Mouse (Mus musculus) MEL (cell line): Measurements from ENCODE around the gene Dgcr8. TPM values are rescaled to one million over a fixed set of nuclear protein-coding genes. Genes with fewer than 3 reads are reported as not detected.

Experiments used
- DNase-seq: peaks from one replicate; pipeline ENCODE4 v3.0.0; 2011; ENCODE audit warnings: low read depth, low spot score
- H3K27ac ChIP-seq: 2 replicates; pipeline ENCODE4 v1.5.1; 2012; ENCODE audit warnings: low read depth, mild to moderate bottlenecking, control low read depth, low read length, moderate library complexity; ENCODE audit not compliant: control insufficient read depth
- H3K27me3 ChIP-seq, 2 experiments: fragments of 150-350 bp in 1 of 2; sonication (generic) in 1 of 2; 2 replicates each; pipeline ENCODE4 v1.6.1; 2012; ENCODE audit warnings: low read length in 2 of 2, mild to moderate bottlenecking in 2 of 2, improper control_type of control experiment in 1 of 2, moderate library complexity in 1 of 2; ENCODE audit not compliant: insufficient read depth in 2 of 2, control insufficient read depth in 1 of 2
- H3K36me3 ChIP-seq, 2 experiments: 2 replicates each; pipeline ENCODE4 v1.6.1; 2012 to 2014; ENCODE audit warnings: low read length in 2 of 2, improper control_type of control experiment in 1 of 2, inconsistent platforms in 1 of 2, mild to moderate bottlenecking in 1 of 2; ENCODE audit not compliant: insufficient read depth in 2 of 2, control insufficient read depth in 1 of 2
- H3K4me1 ChIP-seq, 2 experiments: fragments of 150-350 bp in 1 of 2; sonication (generic) in 1 of 2; 2 replicates each; pipeline ENCODE4 v1.6.1; 2012; ENCODE audit warnings: low read length in 2 of 2, improper control_type of control experiment in 1 of 2, mild to moderate bottlenecking in 1 of 2; ENCODE audit not compliant: insufficient read depth in 2 of 2, control insufficient read depth in 1 of 2
- H3K4me3 ChIP-seq, 2 experiments: fragments of 150-350 bp in 1 of 2; sonication (generic) in 1 of 2; 2 replicates each; pipeline ENCODE4 v1.5.1; 2012; ENCODE audit warnings: low read depth in 2 of 2, low read length in 2 of 2, mild to moderate bottlenecking in 2 of 2, moderate library complexity in 2 of 2, control low read depth in 1 of 2, improper control_type of control experiment in 1 of 2; ENCODE audit not compliant: control insufficient read depth in 1 of 2, insufficient read depth in 1 of 2
- H3K79me2 ChIP-seq: 2 replicates; pipeline ENCODE4 v1.6.1; 2012; ENCODE audit warnings: mild to moderate bottlenecking, low read length, moderate library complexity; ENCODE audit not compliant: control insufficient read depth, poor library complexity, insufficient read depth
- H3K9ac ChIP-seq: 2 replicates; pipeline ENCODE4 v1.6.1; 2012; ENCODE audit warnings: low read depth, mild to moderate bottlenecking, control low read depth, low read length, moderate library complexity; ENCODE audit not compliant: control insufficient read depth, poor library complexity, severe bottlenecking
- H3K9me3 ChIP-seq: fragments of 150-350 bp; sonication (generic); replicated peaks from 2 replicates; pipeline ENCODE4 v1.6.1; 2012; ENCODE audit warnings: mild to moderate bottlenecking, low read length, improper control_type of control experiment, moderate library complexity; ENCODE audit not compliant: insufficient read depth
- BHLHE40 ChIP-seq: IDR thresholded peaks from 2 replicates; pipeline ENCODE4 v1.6.1; 2012; ENCODE audit warnings: low read depth, mild to moderate bottlenecking, inconsistent platforms, low read length, improper control_type of control experiment, borderline replicate concordance
- CHD1 ChIP-seq: IDR thresholded peaks from 2 replicates; pipeline ENCODE4 v1.6.1; 2012; ENCODE audit warnings: low read depth, mild to moderate bottlenecking, inconsistent platforms, low read length, improper control_type of control experiment
- CHD2 ChIP-seq: IDR thresholded peaks from 2 replicates; pipeline ENCODE4 v1.6.1; 2011; ENCODE audit warnings: low read length, improper control_type of control experiment
- CTCF ChIP-seq, 3 experiments: IDR thresholded peaks in 2 of 3; conservative IDR thresholded peaks in 1 of 3; 2 replicates each; pipeline ENCODE4 v1.5.1; 2011 to 2012; ENCODE audit warnings: low read length in 3 of 3, low read depth in 2 of 3, mild to moderate bottlenecking in 2 of 3, improper control_type of control experiment in 1 of 3, inconsistent platforms in 1 of 3, mixed read lengths in 1 of 3, moderate library complexity in 1 of 3; ENCODE audit not compliant: control insufficient read depth in 1 of 3, insufficient read depth in 1 of 3, poor library complexity in 1 of 3, severe bottlenecking in 1 of 3
- E2F4 ChIP-seq: IDR thresholded peaks from 2 replicates; pipeline ENCODE4 v1.6.1; 2011; ENCODE audit warnings: low read depth, low read length, improper control_type of control experiment, borderline replicate concordance
- ELF1 ChIP-seq: IDR thresholded peaks from 2 replicates; pipeline ENCODE4 v1.6.1; 2014; ENCODE audit warnings: low read depth, mild to moderate bottlenecking, inconsistent platforms, low read length, improper control_type of control experiment, moderate library complexity
- EP300 ChIP-seq, 2 experiments: IDR thresholded peaks; 2 replicates each; pipeline ENCODE4 v1.6.1; 2011; ENCODE audit warnings: improper control_type of control experiment in 2 of 2, low read length in 2 of 2, low read depth in 1 of 2, mild to moderate bottlenecking in 1 of 2
- GABPA ChIP-seq: IDR thresholded peaks from 2 replicates; pipeline ENCODE4 v1.6.1; 2012; ENCODE audit warnings: low read depth, mild to moderate bottlenecking, inconsistent platforms, low read length, improper control_type of control experiment, moderate library complexity
- GATA1 ChIP-seq: IDR thresholded peaks from 2 replicates; pipeline ENCODE4 v1.6.1; 2011; ENCODE audit warnings: low read depth, low read length, improper control_type of control experiment
- HCFC1 ChIP-seq: IDR thresholded peaks from 2 replicates; pipeline ENCODE4 v1.6.1; 2012; ENCODE audit warnings: low read depth, mild to moderate bottlenecking, inconsistent platforms, low read length, improper control_type of control experiment, moderate library complexity
- JUND ChIP-seq: IDR thresholded peaks from 2 replicates; pipeline ENCODE4 v1.6.1; 2011; ENCODE audit warnings: low read depth, mild to moderate bottlenecking, improper control_type of control experiment, low read length
- KAT2A ChIP-seq: conservative IDR thresholded peaks from 2 replicates; pipeline ENCODE4 v1.6.1; 2012; ENCODE audit warnings: low read depth, low read length, improper control_type of control experiment, inconsistent platforms
- MAFK ChIP-seq: IDR thresholded peaks from 2 replicates; pipeline ENCODE4 v1.6.1; 2011; ENCODE audit warnings: low read depth, mild to moderate bottlenecking, low read length, improper control_type of control experiment, borderline replicate concordance
- MAX ChIP-seq: IDR thresholded peaks from 2 replicates; pipeline ENCODE4 v1.6.1; 2011; ENCODE audit warnings: low read length, improper control_type of control experiment
- MAZ ChIP-seq: IDR thresholded peaks from 2 replicates; pipeline ENCODE4 v1.6.1; 2012; ENCODE audit warnings: low read depth, mild to moderate bottlenecking, inconsistent platforms, low read length, improper control_type of control experiment
- MEF2A ChIP-seq: IDR thresholded peaks from 2 replicates; pipeline ENCODE4 v1.6.1; 2014; ENCODE audit warnings: low read depth, mild to moderate bottlenecking, inconsistent platforms, low read length, improper control_type of control experiment; ENCODE audit not compliant: poor library complexity, insufficient replicate concordance, severe bottlenecking; ENCODE audit errors: extremely low read depth
- MXI1 ChIP-seq: IDR thresholded peaks from 2 replicates; pipeline ENCODE4 v1.6.1; 2011; ENCODE audit warnings: mild to moderate bottlenecking, low read depth, low read length, improper control_type of control experiment
- MYB ChIP-seq: IDR thresholded peaks from 2 replicates; pipeline ENCODE4 v1.6.1; 2011; ENCODE audit warnings: mild to moderate bottlenecking, low read depth, low read length, improper control_type of control experiment
- MYC ChIP-seq: IDR thresholded peaks from 2 replicates; pipeline ENCODE4 v1.6.1; 2011; ENCODE audit warnings: low read depth, mild to moderate bottlenecking, low read length, improper control_type of control experiment, moderate library complexity
- NELFE ChIP-seq: IDR thresholded peaks from 2 replicates; pipeline ENCODE4 v1.6.1; 2011; ENCODE audit warnings: low read depth, low read length, improper control_type of control experiment
- NRF1 ChIP-seq: IDR thresholded peaks from 2 replicates; pipeline ENCODE4 v1.6.1; 2014; ENCODE audit warnings: low read depth, mild to moderate bottlenecking, inconsistent platforms, low read length, improper control_type of control experiment, moderate library complexity; ENCODE audit not compliant: poor library complexity, insufficient read depth, severe bottlenecking
- POLR2A ChIP-seq, 2 experiments: IDR thresholded peaks; 2 replicates each; pipeline ENCODE4 v1.6.1; 2011 to 2012; ENCODE audit warnings: low read length in 2 of 2, mild to moderate bottlenecking in 2 of 2, control low read depth in 1 of 2, improper control_type of control experiment in 1 of 2, low read depth in 1 of 2, moderate library complexity in 1 of 2; ENCODE audit not compliant: control insufficient read depth in 1 of 2, insufficient read depth in 1 of 2, poor library complexity in 1 of 2
- POLR2AphosphoS5 ChIP-seq: IDR thresholded peaks from 2 replicates; pipeline ENCODE4 v1.6.1; 2012; ENCODE audit warnings: low read depth, borderline replicate concordance, mild to moderate bottlenecking, inconsistent platforms, low read length, moderate library complexity, mixed read lengths
- RAD21 ChIP-seq: IDR thresholded peaks from 2 replicates; pipeline ENCODE4 v1.6.1; 2011; ENCODE audit warnings: mild to moderate bottlenecking, low read depth, low read length, improper control_type of control experiment
- RCOR1 ChIP-seq: IDR thresholded peaks from 2 replicates; pipeline ENCODE4 v1.6.1; 2012; ENCODE audit warnings: low read depth, mild to moderate bottlenecking, inconsistent platforms, low read length, improper control_type of control experiment
- SIN3A ChIP-seq: IDR thresholded peaks from 2 replicates; pipeline ENCODE4 v1.6.1; 2012; ENCODE audit warnings: low read length, improper control_type of control experiment, inconsistent platforms
- SMC3 ChIP-seq: IDR thresholded peaks from 2 replicates; pipeline ENCODE4 v1.6.1; 2011; ENCODE audit warnings: low read depth, low read length, improper control_type of control experiment
- TAL1 ChIP-seq: IDR thresholded peaks from 2 replicates; pipeline ENCODE4 v1.6.1; 2012; ENCODE audit warnings: mild to moderate bottlenecking, inconsistent platforms, low read length, moderate library complexity, mixed read lengths
- TBP ChIP-seq: IDR thresholded peaks from 2 replicates; pipeline ENCODE4 v1.8.0; 2011; ENCODE audit warnings: low read depth, low read length, improper control_type of control experiment
- TCF12 ChIP-seq: IDR thresholded peaks from 2 replicates; pipeline ENCODE4 v1.6.1; 2014; ENCODE audit warnings: low read depth, mild to moderate bottlenecking, inconsistent platforms, low read length, improper control_type of control experiment, moderate library complexity
- UBTF ChIP-seq: IDR thresholded peaks from 2 replicates; pipeline ENCODE4 v1.6.1; 2012; ENCODE audit warnings: low read depth, mild to moderate bottlenecking, inconsistent platforms, low read length, improper control_type of control experiment, moderate library complexity, borderline replicate concordance; ENCODE audit not compliant: insufficient read depth
- USF1 ChIP-seq: IDR thresholded peaks from 2 replicates; pipeline ENCODE4 v1.6.1; 2014; ENCODE audit warnings: low read depth, mild to moderate bottlenecking, inconsistent platforms, low read length, improper control_type of control experiment, moderate library complexity
- USF2 ChIP-seq, 2 experiments: IDR thresholded peaks; 2 replicates each; pipeline ENCODE4 v1.6.1; 2011 to 2012; ENCODE audit warnings: improper control_type of control experiment in 2 of 2, low read length in 2 of 2, borderline replicate concordance in 1 of 2, inconsistent platforms in 1 of 2, low read depth in 1 of 2, mild to moderate bottlenecking in 1 of 2; ENCODE audit not compliant: insufficient read depth in 1 of 2
- ZC3H11A ChIP-seq: IDR thresholded peaks from 2 replicates; pipeline ENCODE4 v1.6.1; 2012; ENCODE audit warnings: low read depth, mild to moderate bottlenecking, inconsistent platforms, low read length, improper control_type of control experiment
- ZKSCAN1 ChIP-seq: IDR thresholded peaks from 2 replicates; pipeline ENCODE4 v1.6.1; 2012; ENCODE audit warnings: low read depth, mild to moderate bottlenecking, inconsistent platforms, low read length, improper control_type of control experiment, moderate library complexity
- ZMIZ1 ChIP-seq: IDR thresholded peaks from 2 replicates; pipeline ENCODE4 v1.6.1; 2012; ENCODE audit warnings: low read depth, mild to moderate bottlenecking, inconsistent platforms, low read length, improper control_type of control experiment, moderate library complexity
- ZNF384 ChIP-seq: IDR thresholded peaks from 2 replicates; pipeline ENCODE4 v1.6.1; 2012; ENCODE audit warnings: low read depth, mild to moderate bottlenecking, inconsistent platforms, low read length, improper control_type of control experiment
- polyA plus RNA-seq, 2 experiments: library from polyadenylated mRNA; stranded (reverse) in 1 of 2; unstranded in 1 of 2; fragments of >175 nt in 1 of 2; fragments of >200 nt in 1 of 2; gene quantifications; 2 replicates each; pipeline versions ENCODE4 v1.2.1 to v1.2.4; 2012; ENCODE audit warnings: low replicate concordance in 2 of 2, low read depth in 1 of 2; ENCODE audit not compliant: insufficient read length in 2 of 2, insufficient read depth in 1 of 2, missing spikeins in 1 of 2
- total RNA-seq: library from RNA; depleted of rRNA; stranded (reverse); fragments of 300-350 nt; gene quantifications from 2 replicates; pipeline ENCODE4 v1.2.3, GENCODE M21; 2012

Gene Dgcr8
- total and polyA plus RNA-seq, 3 experiments: 39.6 to 40.3 TPM; not detected in 1

DNA sequence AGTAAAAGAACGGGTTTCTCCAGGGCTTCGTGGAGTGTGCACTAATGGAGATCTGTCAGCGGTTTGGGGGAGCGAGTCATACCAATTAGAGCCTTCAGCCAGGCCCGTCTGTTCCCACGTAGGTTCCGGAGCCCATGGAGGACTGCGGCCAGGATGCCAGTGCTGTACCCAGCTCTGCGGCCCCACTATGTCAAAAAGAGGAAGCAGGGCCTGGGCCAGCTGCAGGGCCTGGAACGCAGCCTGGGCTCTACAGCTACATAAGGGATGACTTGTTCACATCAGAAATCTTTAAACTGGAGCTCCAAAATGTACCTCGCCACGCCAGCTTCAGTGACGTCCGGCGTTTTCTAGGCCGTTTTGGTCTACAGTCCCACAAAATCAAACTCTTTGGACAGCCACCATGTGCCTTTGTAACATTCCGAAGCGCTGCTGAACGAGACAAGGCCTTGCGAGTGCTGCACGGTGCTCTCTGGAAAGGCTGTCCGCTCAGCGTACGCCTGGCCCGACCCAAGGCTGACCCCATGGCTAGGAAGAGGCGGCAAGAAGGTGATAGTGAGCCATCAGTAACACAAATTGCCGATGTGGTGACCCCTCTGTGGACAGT, 39.6 kb downstream of the Dgcr8 start:
- H3K27ac ChIP-seq: peak overlapping the region; percentile 88
- H3K9me3 ChIP-seq: no peaks in the 10 kb centered on the region
- H3K9ac ChIP-seq: peak overlapping the region; percentile 93
- H3K4me1 ChIP-seq: peaks cover 4 to 18% of the 10 kb centered on the region in 2 experiments; a peak in 3 of 4 replicates
- peak; percentile 90 for DNase-seq
- H3K79me2 ChIP-seq: peaks cover 62% of the 10 kb centered on the region
- no peaks in the 10 kb centered on the region for H3K27me3 ChIP-seq
- H3K4me3 ChIP-seq: peak overlapping the region; percentile 53 to 94
- peaks cover 38 to 44% of the 10 kb centered on the region in 2 experiments for H3K36me3 ChIP-seq
- no peak for TF ChIP-seq MYC
- TF ChIP-seq ZC3H11A: no peak
- no peak; the same call in 1 of the 2 replicates for TF ChIP-seq POLR2AphosphoS5
- TF ChIP-seq ELF1: no peak
- no peak for TF ChIP-seq MAZ
- TF ChIP-seq RAD21: no peak
- no peak for TF ChIP-seq EP300 (IDR thresholded peaks at IDR 0.05; ENCODE audit: low read depth in 1 of 2, low read length in 2 of 2)
- TF ChIP-seq ZMIZ1: no peak
- 0 out of 2 replicates have a peak, but pooled peaks have one; percentile 10 for TF ChIP-seq TCF12
- TF ChIP-seq TAL1: no peak
- TF ChIP-seq ZNF384: no peak
- no peak for TF ChIP-seq MAX
- TF ChIP-seq GATA1: no peak
- TF ChIP-seq TBP: peak; percentile 24; the same call in 1 of the 2 replicates
- TF ChIP-seq CTCF (IDR thresholded peaks at IDR 0.05 in 2 of 3, conservative IDR thresholded peaks at IDR 0.05 in 1 of 3; ENCODE audit: control insufficient read depth in 1 of 3, insufficient read depth in 1 of 3, low read depth in 2 of 3, low read length in 3 of 3, poor library complexity in 1 of 3, severe bottlenecking in 1 of 3): no peak
- no peak for TF ChIP-seq MXI1
- no peak for TF ChIP-seq KAT2A
- no peak for TF ChIP-seq GABPA
- TF ChIP-seq E2F4: no peak
- TF ChIP-seq MYB: no peak
- no peak for TF ChIP-seq CHD2
- TF ChIP-seq ZKSCAN1: peak; percentile 87
- 0 out of 2 replicates have a peak, but pooled peaks have one; percentile 21 for TF ChIP-seq CHD1
- no peak for TF ChIP-seq SMC3
- no peak for TF ChIP-seq NELFE
- TF ChIP-seq BHLHE40: no peak
- no peak for TF ChIP-seq UBTF
- TF ChIP-seq SIN3A: peak; percentile 49
- TF ChIP-seq NRF1: no peak
- TF ChIP-seq JUND: no peak
- peak in 1 of 2 experiments; percentile 11; a peak in 1 of 4 replicates for TF ChIP-seq POLR2A (IDR thresholded peaks at IDR 0.05; ENCODE audit: control insufficient read depth in 1 of 2, insufficient read depth in 1 of 2, low read depth in 1 of 2, low read length in 2 of 2, poor library complexity in 1 of 2)
- no peak for TF ChIP-seq USF2 (IDR thresholded peaks at IDR 0.05; ENCODE audit: borderline replicate concordance in 1 of 2, insufficient read depth in 1 of 2, low read depth in 1 of 2, low read length in 2 of 2)
- no peak for TF ChIP-seq MEF2A
- TF ChIP-seq USF1: no peak
- peak; percentile 61; the same call in 1 of the 2 replicates for TF ChIP-seq HCFC1
- no peak for TF ChIP-seq RCOR1
- no peak for TF ChIP-seq MAFK
